Mouse (Mus musculus): ENCODE data around the gene Boll. TPM values are rescaled to one million over a fixed set of nuclear protein-coding genes. Genes with fewer than 3 reads are reported as not detected.

Gene Boll
- polyA plus RNA-seq, 1 experiment = not detected

DNA sequence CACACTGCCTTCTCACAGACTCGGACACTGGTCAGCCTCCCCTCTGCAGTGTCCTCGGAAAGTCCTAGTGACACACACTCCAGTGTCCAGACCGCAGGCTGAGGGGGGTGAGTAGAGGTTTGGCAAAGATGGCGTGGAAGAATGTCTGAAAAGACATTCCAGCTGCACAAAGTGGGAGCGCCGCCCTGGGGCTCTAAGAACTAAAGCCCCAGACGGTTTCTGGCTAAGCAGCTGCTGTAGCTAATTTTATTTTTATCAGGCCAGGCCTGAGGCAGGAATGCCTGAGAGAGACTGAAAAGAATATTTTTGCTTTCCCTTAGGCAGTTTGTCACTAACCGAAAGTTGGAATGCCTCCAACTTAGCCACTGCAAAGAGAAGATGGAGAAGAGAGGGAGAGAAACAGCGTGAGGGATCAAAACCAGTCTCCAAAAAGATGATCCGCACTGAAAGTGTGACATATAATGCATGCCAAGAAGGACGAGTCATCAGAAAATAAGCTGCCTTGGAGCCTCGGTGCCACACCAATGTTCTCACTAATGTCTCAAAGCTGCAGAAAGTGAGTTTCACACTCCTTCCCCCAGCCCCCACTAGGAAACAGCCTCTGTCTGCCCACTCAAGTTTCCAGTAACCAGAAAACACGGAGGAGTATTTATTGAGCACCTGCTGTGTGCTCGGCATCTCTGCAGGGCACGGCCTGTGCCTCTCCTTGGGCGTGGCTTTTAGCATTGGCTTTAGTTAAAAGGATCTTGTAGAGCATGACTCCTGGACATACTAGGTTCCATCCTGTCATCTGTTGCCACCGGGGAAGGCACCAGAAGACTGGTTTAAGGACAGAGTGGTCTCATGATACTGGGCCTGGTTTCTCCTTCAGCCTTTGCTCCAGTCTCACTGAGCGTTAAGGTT is 161.2 kb downstream of the Boll start:
- Histone ChIP-seq H3K4me3 (peak overlapping the region; percentile 15), H3K79me2 (ENCODE audit: control insufficient read depth, insufficient read depth) (no peaks in the 10 kb centered on the region), H3K4me2 (ENCODE audit: low read depth) (peak overlapping the region; percentile 85), H3ac (ENCODE audit: control insufficient read depth, insufficient read length) (no peak overlapping the region), H3K27me3 (ENCODE audit: control insufficient read depth, insufficient read depth, insufficient read length) (no peaks in the 10 kb centered on the region), H3K36me3 (ENCODE audit: control insufficient read depth, insufficient read depth) (peaks cover 6% of the 10 kb centered on the region)
- TF ChIP-seq CEBPB (IDR thresholded peaks at IDR 0.05; ENCODE audit: insufficient read depth, poor library complexity, severe bottlenecking) (no peak), SRF (IDR thresholded peaks at IDR 0.05; ENCODE audit: control insufficient read depth, insufficient read length, low read depth) (no peak), TCF3 (IDR thresholded peaks at IDR 0.05; ENCODE audit: insufficient read length, low read depth) (no peak), USF1 (IDR thresholded peaks at IDR 0.05; ENCODE audit: low read depth) (no peak), POLR2A (IDR thresholded peaks at IDR 0.05; ENCODE audit: insufficient read length, low read depth) (peak; percentile 13), MAX (IDR thresholded peaks at IDR 0.05; ENCODE audit: low read depth) (no peak), REST (IDR thresholded peaks at IDR 0.05; ENCODE audit: insufficient read depth, insufficient read length) (no peak), E2F4 (IDR thresholded peaks at IDR 0.05; ENCODE audit: insufficient read depth) (no peak), MYOD1 (IDR thresholded peaks at IDR 0.05; ENCODE audit: control insufficient read depth in 1 of 3, insufficient read length in 2 of 3, low read depth in 2 of 3) (peak; percentile 63 to 87 (median 70)), MYOG (IDR thresholded peaks at IDR 0.05; ENCODE audit: control insufficient read depth in 1 of 3, insufficient read depth in 1 of 3, insufficient read length in 2 of 3, low read depth in 2 of 3) (peak; percentile 11 to 95 (median 88)), TCF12 (IDR thresholded peaks at IDR 0.05; ENCODE audit: insufficient read depth, poor library complexity, severe bottlenecking) (peak; percentile 85), POLR2AphosphoS2 (IDR thresholded peaks at IDR 0.05; ENCODE audit: insufficient read length, low read depth) (peak; percentile 50)

DNA sequence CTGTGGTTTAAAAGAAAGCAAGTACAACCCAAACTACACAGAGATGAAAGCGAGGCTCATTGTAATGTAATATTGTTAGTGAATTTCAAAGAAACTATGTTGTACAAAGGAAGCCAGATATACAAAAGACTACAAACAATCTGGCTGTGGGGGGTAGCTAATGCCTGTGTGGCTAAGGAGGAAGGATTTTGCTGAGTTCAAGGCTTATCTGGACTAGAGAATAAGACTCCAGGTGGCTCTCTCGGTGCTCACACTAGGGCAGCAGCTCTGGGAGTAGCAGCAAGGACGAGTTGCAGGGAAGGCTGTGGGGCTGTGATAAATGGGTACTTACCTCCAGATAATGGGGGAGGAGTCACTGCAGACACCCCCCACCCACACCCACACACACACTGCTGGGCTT is 164.6 kb downstream of the Boll start:
- H3K36me3 ChIP-seq (ENCODE audit: control insufficient read depth, insufficient read depth) = peaks cover 10% of the 10 kb centered on the region
- H3K79me2 ChIP-seq (ENCODE audit: control insufficient read depth, insufficient read depth) = no peaks in the 10 kb centered on the region
- H3K4me3 ChIP-seq = no peak overlapping the region
- H3K4me2 ChIP-seq (ENCODE audit: low read depth) = no peak overlapping the region
- no peaks in the 10 kb centered on the region for H3K27me3 ChIP-seq (ENCODE audit: control insufficient read depth, insufficient read depth, insufficient read length)
- TF ChIP-seq TCF12 (IDR thresholded peaks at IDR 0.05; ENCODE audit: insufficient read depth, poor library complexity, severe bottlenecking) (no peak), E2F4 (IDR thresholded peaks at IDR 0.05; ENCODE audit: insufficient read depth) (no peak), SRF (IDR thresholded peaks at IDR 0.05; ENCODE audit: control insufficient read depth, insufficient read length, low read depth) (no peak), MAX (IDR thresholded peaks at IDR 0.05; ENCODE audit: low read depth) (no peak), REST (IDR thresholded peaks at IDR 0.05; ENCODE audit: insufficient read depth, insufficient read length) (no peak), MYOD1 (IDR thresholded peaks at IDR 0.05; ENCODE audit: control insufficient read depth in 1 of 3, insufficient read length in 2 of 3, low read depth in 2 of 3) (no peak), TCF3 (IDR thresholded peaks at IDR 0.05; ENCODE audit: insufficient read length, low read depth) (no peak), MYOG (IDR thresholded peaks at IDR 0.05; ENCODE audit: control insufficient read depth in 1 of 3, insufficient read depth in 1 of 3, insufficient read length in 2 of 3, low read depth in 2 of 3) (no peak), CEBPB (IDR thresholded peaks at IDR 0.05; ENCODE audit: insufficient read depth, poor library complexity, severe bottlenecking) (no peak), POLR2A (IDR thresholded peaks at IDR 0.05; ENCODE audit: insufficient read length, low read depth) (no peak), POLR2AphosphoS2 (IDR thresholded peaks at IDR 0.05; ENCODE audit: insufficient read length, low read depth) (no peak), USF1 (IDR thresholded peaks at IDR 0.05; ENCODE audit: low read depth) (no peak)
- H3ac ChIP-seq (ENCODE audit: control insufficient read depth, insufficient read length) = no peak overlapping the region

Other genes starting within 250 kb of the Boll start
- 19.5 TPM for gene Mob4, start 232.2 kb downstream of the Boll start, polyA plus RNA-seq (2012; fragmentation: generic; extraction: Trizol)
- 41.0 TPM for gene Rftn2, start 136.7 kb downstream of the Boll start, polyA plus RNA-seq (2012; fragmentation: generic; extraction: Trizol)
- gene Mars2, start 126.3 kb downstream of the Boll start, polyA plus RNA-seq (2012; fragmentation: generic; extraction: Trizol) = 2.2 TPM
- 1.00 TPM for gene Plcl1, start 42.5 kb upstream of the Boll start, polyA plus RNA-seq (2012; fragmentation: generic; extraction: Trizol)